Mouse (Mus musculus) embryonic facial prominence, embryonic 14.5 days (tissue): ENCODE results near the gene Tspear. TPM values are rescaled to one million over a fixed set of nuclear protein-coding genes. Genes with fewer than 3 reads are reported as not detected.

Experiments used
- microRNA counts: library from miRNA; unstranded; fragments of <30 nt; microRNA quantifications from one replicate; lab custom pipeline; 2017
- microRNA-seq: library from miRNA; unstranded; fragments of <30 nt; microRNA quantifications from one replicate; pipeline ENCODE4, GENCODE M21; 2016; ENCODE audit warnings: borderline number of aligned reads
- polyA plus RNA-seq: library from polyadenylated mRNA; unstranded; fragments of >200 nt; fragmentation: Nextera tagmentation; extraction: Ambion mirVana; gene quantifications from 2 replicates; pipeline ENCODE4 v1.2.1, GENCODE M21; 2014

The Tspear gene
- polyA plus RNA-seq, 1 experiment from 2014 or later = 1.3 TPM

MicroRNAs encoded within 50 kb of the gene (microRNA counts, 519-probe panel; counts per million panel counts)
- microRNA mmu-miR-1930 (lab: Ali Mortazavi, UCI) = 19.3 counts per million

Small RNA genes within 50 kb of the gene (microRNA-seq; reads per million reads assigned to microRNA genes)
- 13.3 reads per million, percentile 31 among the genes with 10 or more reads in this experiment for gene Mir1930

Other genes starting within 250 kb of the Tspear start
- gene Fam207a, start 170.8 kb upstream of the Tspear start, polyA plus RNA-seq = 34.2 and 38.5 TPM in 2 replicates
- gene Itgb2, start 156.3 kb upstream of the Tspear start, polyA plus RNA-seq = 3.0 and 3.5 TPM in 2 replicates
- gene Pttg1ip, start 104.8 kb upstream of the Tspear start, polyA plus RNA-seq = 135 and 143 TPM in 2 replicates
- gene Sumo3, start 80.5 kb upstream of the Tspear start, polyA plus RNA-seq = 261 and 281 TPM in 2 replicates
- gene Gm49325, start 80.4 kb upstream of the Tspear start, polyA plus RNA-seq = 4.1 and 7.4 TPM in 2 replicates
- gene Ube2g2, start 64.3 kb upstream of the Tspear start, polyA plus RNA-seq = 66.1 and 69.5 TPM in 2 replicates
- not detected in 2 replicates for gene Gm19402, start 4.2 kb downstream of the Tspear start, polyA plus RNA-seq
- not detected in 2 replicates for gene Gm9508, start 10.7 kb downstream of the Tspear start, polyA plus RNA-seq
- gene Gm10272, start 20.1 kb downstream of the Tspear start, polyA plus RNA-seq = not detected in 2 replicates
- gene Gm10024, start 24.9 kb downstream of the Tspear start, polyA plus RNA-seq = 0.57 TPM in 1 of 2 replicates, not detected in the other
- gene Gm10142, start 29.2 kb downstream of the Tspear start, polyA plus RNA-seq = not detected in 2 replicates
- gene Krtap12-1, start 34.0 kb downstream of the Tspear start, polyA plus RNA-seq = not detected in 2 replicates
- gene Gm10100, start 39.9 kb downstream of the Tspear start, polyA plus RNA-seq = not detected in 2 replicates
- not detected in 2 replicates for gene Gm18596, start 56.1 kb downstream of the Tspear start, polyA plus RNA-seq
- not detected in 2 replicates for gene Gm9736, start 64.8 kb downstream of the Tspear start, polyA plus RNA-seq
- gene Gm3233, start 73.1 kb downstream of the Tspear start, polyA plus RNA-seq = not detected in 2 replicates
- gene Gm3238, start 84.8 kb downstream of the Tspear start, polyA plus RNA-seq = not detected in 2 replicates
- not detected in 2 replicates for gene Gm7138, start 90.4 kb downstream of the Tspear start, polyA plus RNA-seq
- gene Gm3250, start 96.0 kb downstream of the Tspear start, polyA plus RNA-seq = not detected in 2 replicates
- not detected in 2 replicates for gene Gm7137, start 101.6 kb downstream of the Tspear start, polyA plus RNA-seq
- not detected in 2 replicates for gene Gm9639, start 108.5 kb downstream of the Tspear start, polyA plus RNA-seq
- not detected in 2 replicates for gene Gm19668, start 112.6 kb downstream of the Tspear start, polyA plus RNA-seq
- gene Gm9507, start 125.3 kb downstream of the Tspear start, polyA plus RNA-seq = not detected in 2 replicates
- gene Gm2696, start 128.1 kb downstream of the Tspear start, polyA plus RNA-seq = not detected in 2 replicates
- not detected in 2 replicates for gene Krtap10-4, start 140.5 kb downstream of the Tspear start, polyA plus RNA-seq
- gene Krtap10-10, start 149.4 kb downstream of the Tspear start, polyA plus RNA-seq = not detected in 2 replicates
- not detected in 2 replicates for gene Gm36176, start 160.2 kb downstream of the Tspear start, polyA plus RNA-seq
- gene Gm10318, start 166.3 kb downstream of the Tspear start, polyA plus RNA-seq = 0.33 TPM in 1 of 2 replicates, not detected in the other
- gene Gm3285, start 175.4 kb downstream of the Tspear start, polyA plus RNA-seq = 0.28 TPM in 1 of 2 replicates, not detected in the other
- gene Lrrc3, start 216.0 kb downstream of the Tspear start, polyA plus RNA-seq = 3.7 and 4.2 TPM in 2 replicates